Mouse (Mus musculus) hindbrain, embryonic 11.5 days (tissue): ENCODE data around the gene Trem1. TPM values are rescaled to one million over a fixed set of nuclear protein-coding genes. Genes with fewer than 3 reads are reported as not detected.

Experiments
- ATAC-seq: fragments of 200-750 bp; cut with Nextera tagmentation; 2 replicates; pipeline ENCODE4 v1.8.0; 2017; ENCODE audit warnings: mild to moderate bottlenecking, moderate TSS enrichment, moderate library complexity; ENCODE audit not compliant: low FRiP score
- DNase-seq: peaks from one replicate; pipeline ENCODE4 v3.0.0-alpha.2; 2015; ENCODE audit warnings: low spot score
- H3K27ac ChIP-seq: fragments of 300-500 bp; sonication (generic); 2 replicates; pipeline ENCODE4 v1.5.1; 2014; ENCODE audit warnings: mild to moderate bottlenecking, low read depth, low read length
- H3K27me3 ChIP-seq: fragments of 300-500 bp; sonication (generic); 2 replicates; pipeline ENCODE4 v1.6.1; 2014; ENCODE audit warnings: mild to moderate bottlenecking, low read length, moderate library complexity, mixed read lengths; ENCODE audit not compliant: control insufficient read depth, insufficient read depth
- H3K36me3 ChIP-seq: fragments of 300-500 bp; sonication (generic); 2 replicates; pipeline ENCODE4 v1.6.1; 2014; ENCODE audit warnings: mild to moderate bottlenecking, low read length, moderate library complexity, mixed read lengths; ENCODE audit not compliant: control insufficient read depth, insufficient read depth
- H3K4me1 ChIP-seq: fragments of 300-500 bp; sonication (generic); replicated peaks from 2 replicates; pipeline ENCODE4 v1.6.1; 2014; ENCODE audit warnings: low read length, mixed read lengths; ENCODE audit not compliant: control insufficient read depth, insufficient read depth
- H3K4me2 ChIP-seq: fragments of 300-500 bp; sonication (generic); replicated peaks from 2 replicates; pipeline ENCODE4 v1.6.1; 2014; ENCODE audit warnings: mild to moderate bottlenecking, low read depth, low read length
- H3K4me3 ChIP-seq: fragments of 300-500 bp; sonication (generic); 2 replicates; pipeline ENCODE4 v1.5.1; 2014; ENCODE audit warnings: low read depth, low read length
- H3K9ac ChIP-seq: fragments of 300-500 bp; sonication (generic); 2 replicates; pipeline ENCODE4 v1.6.1; 2014; ENCODE audit warnings: low read depth, low read length
- H3K9me3 ChIP-seq: fragments of 300-500 bp; sonication (generic); 2 replicates; pipeline ENCODE4 v1.6.1; 2016; ENCODE audit warnings: low read length; ENCODE audit not compliant: control insufficient read depth
- WGBS: fragments of 180-500 bp; shearing (Covaris S2); extraction: QIAGEN DNeasy Blood & Tissue Kit; methylation state at CpG from one replicate; pipeline ENCODE4 v1.1.7; 2014; 5-methylcytosine and 5-hydroxymethylcytosine counted together
- polyA plus RNA-seq: library from polyadenylated mRNA; unstranded; fragments of >200 nt; fragmentation: Nextera tagmentation; extraction: Ambion mirVana; gene quantifications from 2 replicates; pipeline ENCODE4 v1.2.1, GENCODE M21; 2014

Gene Trem1
- polyA plus RNA-seq, 1 experiment from 2014 or later, result not detected

- H3K27ac ChIP-seq, result no peak overlapping the region
- no peak for DNase-seq
- ATAC-seq, result no peak
- H3K4me1 ChIP-seq, result no peaks in the 10 kb centered on the region
- H3K4me3 ChIP-seq, result no peak overlapping the region
- no peak overlapping the region for H3K9ac ChIP-seq
- H3K9me3 ChIP-seq, result no peaks in the 10 kb centered on the region
- H3K36me3 ChIP-seq, result no peaks in the 10 kb centered on the region
- WGBS, result 76% methylated on average over 4 of the region's 4 CpGs
- H3K4me2 ChIP-seq, result no peak overlapping the region
- no peaks in the 10 kb centered on the region for H3K27me3 ChIP-seq
These were observed 41.5 kb downstream of the Trem1 start for GRCm38 (mm10) chr17:48274098-48274497.

GRCm38 (mm10) chr17:48274885-48275284 is 42.3 kb downstream of the Trem1 start:
- ATAC-seq, result peak; percentile 35; the same call in 1 of the 2 replicates
- 33% methylated on average over 6 of the region's 6 CpGs for WGBS
- no peaks in the 10 kb centered on the region for H3K4me1 ChIP-seq

GRCm38 (mm10) chr17:48275736-48276135 is 43.2 kb downstream of the Trem1 start:
- H3K4me2 ChIP-seq, result no peak overlapping the region
- DNase-seq (no peak), ATAC-seq (no peak)
- H3K36me3 ChIP-seq, result no peaks in the 10 kb centered on the region
- no peak overlapping the region for H3K9ac ChIP-seq
- WGBS, result 64% methylated on average over 7 of the region's 7 CpGs
- no peaks in the 10 kb centered on the region for H3K27me3 ChIP-seq
- no peaks in the 10 kb centered on the region for H3K9me3 ChIP-seq
- H3K4me3 ChIP-seq, result no peak overlapping the region
- H3K27ac ChIP-seq, result no peak overlapping the region
- H3K4me1 ChIP-seq, result no peaks in the 10 kb centered on the region

More at GRCm38 (mm10) chr17:48274885-48275284, 42.3 kb downstream of the Trem1 start:
- H3K4me3 ChIP-seq, result no peak overlapping the region
- no peaks in the 10 kb centered on the region for H3K27me3 ChIP-seq
- no peak overlapping the region for H3K27ac ChIP-seq
- DNase-seq, result peak; percentile 88
- no peaks in the 10 kb centered on the region for H3K9me3 ChIP-seq
- H3K9ac ChIP-seq, result no peak overlapping the region
- no peaks in the 10 kb centered on the region for H3K36me3 ChIP-seq
- H3K4me2 ChIP-seq, result no peak overlapping the region

GRCm38 (mm10) chr17:48278381-48278780 is 45.8 kb downstream of the Trem1 start:
- Histone ChIP-seq H3K27ac (no peak overlapping the region), H3K36me3 (no peaks in the 10 kb centered on the region), H3K9ac (no peak overlapping the region), H3K4me3 (no peak overlapping the region), H3K27me3 (no peaks in the 10 kb centered on the region), H3K4me2 (no peak overlapping the region), H3K9me3 (no peaks in the 10 kb centered on the region), H3K4me1 (peaks cover 3% of the 10 kb centered on the region; the same call in 1 of the 2 replicates)
- ATAC-seq (no peak), DNase-seq (no peak)

GRCm38 (mm10) chr17:48279002-48279401 is 46.4 kb downstream of the Trem1 start:
- Histone ChIP-seq H3K27ac (no peak overlapping the region), H3K27me3 (no peaks in the 10 kb centered on the region), H3K4me2 (no peak overlapping the region), H3K36me3 (no peaks in the 10 kb centered on the region), H3K9ac (no peak overlapping the region), H3K9me3 (no peaks in the 10 kb centered on the region), H3K4me1 (peaks cover 3% of the 10 kb centered on the region; the same call in 1 of the 2 replicates), H3K4me3 (no peak overlapping the region)
- no peak for DNase-seq
- no peak for ATAC-seq
- 86% methylated on average over 4 of the region's 4 CpGs for WGBS

- Histone ChIP-seq H3K27ac (no peak overlapping the region), H3K27me3 (no peaks in the 10 kb centered on the region), H3K36me3 (no peaks in the 10 kb centered on the region), H3K9ac (peak overlapping the region; percentile 55), H3K4me3 (peak overlapping the region; percentile 20), H3K9me3 (no peaks in the 10 kb centered on the region), H3K4me2 (peak overlapping the region; percentile 39), H3K4me1 (peaks cover 3% of the 10 kb centered on the region; the same call in 1 of the 2 replicates)
- peak; percentile 61 for DNase-seq
- peak; percentile 43; the same call in 1 of the 2 replicates for ATAC-seq
- WGBS, result 31% methylated on average over 18 of the region's 18 CpGs
These were observed 48.6 kb downstream of the Trem1 start for GRCm38 (mm10) chr17:48280943-48281738.

GRCm38 (mm10) chr17:48281739-48282085 is 49.1 kb downstream of the Trem1 start:
- no peaks in the 10 kb centered on the region for H3K9me3 ChIP-seq
- H3K4me3 ChIP-seq, result peak overlapping the region; percentile 20
- H3K9ac ChIP-seq, result no peak overlapping the region; the same call in 1 of the 2 replicates
- no peak overlapping the region for H3K27ac ChIP-seq
- H3K4me2 ChIP-seq, result peak overlapping the region; percentile 39
- no peaks in the 10 kb centered on the region for H3K36me3 ChIP-seq
- 2% methylated on average over 3 of the region's 3 CpGs for WGBS
- H3K27me3 ChIP-seq, result no peaks in the 10 kb centered on the region
- DNase-seq, result peak; percentile 56
- peaks cover 3% of the 10 kb centered on the region; the same call in 1 of the 2 replicates for H3K4me1 ChIP-seq
- no peak for ATAC-seq

GRCm38 (mm10) chr17:48286765-48287164 is 54.2 kb downstream of the Trem1 start:
- Histone ChIP-seq H3K9me3 (no peaks in the 10 kb centered on the region), H3K4me1 (no peaks in the 10 kb centered on the region), H3K4me2 (no peak overlapping the region), H3K27ac (no peak overlapping the region), H3K4me3 (no peak overlapping the region), H3K27me3 (no peaks in the 10 kb centered on the region), H3K9ac (no peak overlapping the region), H3K36me3 (no peaks in the 10 kb centered on the region)
- WGBS, result 36% methylated on average over 1 of the region's 1 CpGs
- ATAC-seq (no peak), DNase-seq (no peak)

- WGBS, result 63% methylated on average over 2 of the region's 2 CpGs
- Histone ChIP-seq H3K4me3 (no peak overlapping the region), H3K9me3 (no peaks in the 10 kb centered on the region), H3K27me3 (no peaks in the 10 kb centered on the region), H3K9ac (no peak overlapping the region), H3K27ac (no peak overlapping the region), H3K4me2 (no peak overlapping the region), H3K36me3 (no peaks in the 10 kb centered on the region), H3K4me1 (no peaks in the 10 kb centered on the region)
- ATAC-seq, result no peak
- peak; percentile 20 for DNase-seq
These were observed 54.7 kb downstream of the Trem1 start for GRCm38 (mm10) chr17:48287276-48287675.
